Mouse (Mus musculus) CH12.LX (cell line): ENCODE results near the gene Prr19. TPM values are rescaled to one million over a fixed set of nuclear protein-coding genes. Genes with fewer than 3 reads are reported as not detected.

ENCODE experiments used
- DNase-seq: peaks from one replicate; pipeline ENCODE4 v3.0.0-alpha.2; 2013; ENCODE audit errors: extremely low read depth
- H3K27ac ChIP-seq: 2 replicates; pipeline ENCODE4 v1.5.1; 2012; ENCODE audit warnings: low read depth, mild to moderate bottlenecking, control low read depth, moderate library complexity; ENCODE audit not compliant: insufficient read depth
- H3K27me3 ChIP-seq: replicated peaks from 2 replicates; pipeline ENCODE3; 2012; ENCODE audit warnings: inconsistent platforms
- H3K36me3 ChIP-seq, 2 experiments: replicated peaks in 1 of 2; 2 replicates each; pipeline versions ENCODE3 to v1.6.1; 2012; ENCODE audit warnings: inconsistent platforms in 1 of 2, low read length in 1 of 2, mild to moderate bottlenecking in 1 of 2, mixed read lengths in 1 of 2, moderate library complexity in 1 of 2; ENCODE audit not compliant: control insufficient read depth in 1 of 2, insufficient read depth in 1 of 2
- H3K4me1 ChIP-seq, 2 experiments: 2 replicates each; pipeline ENCODE4 v1.6.1; 2012; ENCODE audit warnings: inconsistent platforms in 1 of 2, moderate library complexity in 1 of 2; ENCODE audit not compliant: insufficient read depth in 2 of 2, control insufficient read depth in 1 of 2
- H3K4me2 ChIP-seq: 2 replicates; pipeline ENCODE4 v1.6.1; 2012; ENCODE audit warnings: low read depth, mild to moderate bottlenecking, control low read depth; ENCODE audit not compliant: poor library complexity, insufficient read depth, severe bottlenecking
- H3K4me3 ChIP-seq, 3 experiments: fragments of 150-350 bp in 1 of 3; sonication (generic) in 1 of 3; replicated peaks in 1 of 3; 2 replicates each; pipeline versions ENCODE3 to v1.5.1; 2011 to 2012; ENCODE audit warnings: low read depth in 2 of 3, low read length in 2 of 3, mild to moderate bottlenecking in 2 of 3, moderate library complexity in 2 of 3, control low read depth in 1 of 3, improper control_type of control experiment in 1 of 3, inconsistent platforms in 1 of 3, mixed read lengths in 1 of 3; ENCODE audit not compliant: poor library complexity in 1 of 3
- H3K79me2 ChIP-seq: replicated peaks from 2 replicates; pipeline ENCODE4 v1.6.1; 2012; ENCODE audit warnings: mild to moderate bottlenecking, moderate library complexity; ENCODE audit not compliant: control insufficient read depth, poor library complexity, insufficient read depth, severe bottlenecking; ENCODE audit errors: extremely low read depth
- H3K9ac ChIP-seq: 2 replicates; pipeline ENCODE4 v1.6.1; 2012; ENCODE audit warnings: low read depth, mild to moderate bottlenecking, control low read depth, moderate library complexity; ENCODE audit not compliant: insufficient read depth
- H3K9me3 ChIP-seq: replicated peaks from 2 replicates; pipeline ENCODE3; 2012; ENCODE audit warnings: low read length, inconsistent platforms, mixed read lengths
- BHLHE40 ChIP-seq: IDR thresholded peaks from 2 replicates; pipeline ENCODE4 v1.6.1; 2011; ENCODE audit warnings: mild to moderate bottlenecking, low read depth, low read length, improper control_type of control experiment
- CHD1 ChIP-seq: IDR thresholded peaks from 2 replicates; pipeline ENCODE4 v1.6.1; 2012; ENCODE audit warnings: low read depth, low read length, improper control_type of control experiment, inconsistent platforms
- CTCF ChIP-seq, 2 experiments: IDR thresholded peaks in 1 of 2; conservative IDR thresholded peaks in 1 of 2; 2 replicates each; pipeline ENCODE4 v1.5.1; 2011 to 2012; ENCODE audit warnings: low read depth in 2 of 2, low read length in 2 of 2, improper control_type of control experiment in 1 of 2, inconsistent platforms in 1 of 2, mild to moderate bottlenecking in 1 of 2, moderate library complexity in 1 of 2
- E2F4 ChIP-seq: IDR thresholded peaks from 2 replicates; pipeline ENCODE4 v1.6.1; 2011; ENCODE audit warnings: low read depth, low read length, improper control_type of control experiment; ENCODE audit not compliant: insufficient replicate concordance
- ELF1 ChIP-seq: IDR thresholded peaks from 2 replicates; pipeline ENCODE4 v1.6.1; 2014; ENCODE audit warnings: low read depth, mild to moderate bottlenecking, inconsistent platforms, low read length, improper control_type of control experiment
- IRF4 ChIP-seq: IDR thresholded peaks from 2 replicates; pipeline ENCODE4 v1.6.1; 2014; ENCODE audit warnings: low read depth, mild to moderate bottlenecking, inconsistent platforms, low read length, improper control_type of control experiment
- MAZ ChIP-seq: IDR thresholded peaks from 2 replicates; pipeline ENCODE4 v1.6.1; 2012; ENCODE audit warnings: low read depth, mild to moderate bottlenecking, inconsistent platforms, low read length, improper control_type of control experiment, moderate library complexity
- MEF2A ChIP-seq: IDR thresholded peaks from 2 replicates; pipeline ENCODE4 v1.6.1; 2014; ENCODE audit warnings: low read depth, mild to moderate bottlenecking, inconsistent platforms, low read length, improper control_type of control experiment, borderline replicate concordance
- MXI1 ChIP-seq: IDR thresholded peaks from 2 replicates; pipeline ENCODE4 v1.6.1; 2011; ENCODE audit warnings: mild to moderate bottlenecking, low read depth, low read length, improper control_type of control experiment
- NELFE ChIP-seq: IDR thresholded peaks from 2 replicates; pipeline ENCODE4 v1.6.1; 2011; ENCODE audit warnings: low read depth, low read length, improper control_type of control experiment
- NRF1 ChIP-seq: IDR thresholded peaks from 2 replicates; pipeline ENCODE4 v1.6.1; 2014; ENCODE audit warnings: low read depth, mild to moderate bottlenecking, inconsistent platforms, low read length, improper control_type of control experiment, moderate library complexity
- POLR2A ChIP-seq: IDR thresholded peaks from 2 replicates; pipeline ENCODE4 v1.6.1; 2011; ENCODE audit warnings: low read depth, mild to moderate bottlenecking, improper control_type of control experiment, low read length
- POLR2AphosphoS2 ChIP-seq: IDR thresholded peaks from 2 replicates; pipeline ENCODE4 v1.6.1; 2011; ENCODE audit warnings: low read depth, low read length, improper control_type of control experiment
- RCOR1 ChIP-seq: conservative IDR thresholded peaks from 2 replicates; pipeline ENCODE4 v1.6.1; 2012; ENCODE audit warnings: low read depth, mild to moderate bottlenecking, inconsistent platforms, low read length, improper control_type of control experiment
- SMC3 ChIP-seq: IDR thresholded peaks from 2 replicates; pipeline ENCODE4 v1.6.1; 2011; ENCODE audit warnings: low read depth, low read length, improper control_type of control experiment
- UBTF ChIP-seq: IDR thresholded peaks from 2 replicates; pipeline ENCODE4 v1.6.1; 2012; ENCODE audit warnings: low read depth, mild to moderate bottlenecking, inconsistent platforms, low read length, improper control_type of control experiment, moderate library complexity
- USF2 ChIP-seq: conservative IDR thresholded peaks from 2 replicates; pipeline ENCODE4 v1.6.1; 2011; ENCODE audit warnings: low read depth, low read length, improper control_type of control experiment
- ZC3H11A ChIP-seq: IDR thresholded peaks from 2 replicates; pipeline ENCODE4 v1.6.1; 2012; ENCODE audit warnings: low read depth, mild to moderate bottlenecking, inconsistent platforms, low read length, improper control_type of control experiment
- ZNF384 ChIP-seq: IDR thresholded peaks from 2 replicates; pipeline ENCODE4 v1.6.1; 2012; ENCODE audit warnings: low read depth, low read length, improper control_type of control experiment, inconsistent platforms
- dilution Hi-C: fragments of 300-500 bp; cut with MboI; formaldehyde crosslinking; loops from 2 replicates; pipeline ENCODE4 v1.14.3; 2020; ENCODE audit warnings: low sequenced_read_pairs; ENCODE audit not compliant: extremely low pct_unique_long_range_greater_than_20kb, extremely low pct_ligation_motif_present
- in situ Hi-C: fragments of 300-500 bp; cut with MboI; formaldehyde crosslinking; loops from 3 replicates; pipeline ENCODE4 v1.14.3; 2019; ENCODE audit warnings: low sequenced_read_pairs, low pct_ligation_motif_present, low pct_unique_long_range_greater_than_20kb, mixed read lengths
- polyA plus RNA-seq: library from polyadenylated mRNA; unstranded; fragments of >175 nt; gene quantifications from 2 replicates; pipeline ENCODE4 v1.2.1, GENCODE M21; 2012; ENCODE audit warnings: low read depth; ENCODE audit not compliant: insufficient read length
- total RNA-seq, 2 experiments: library from RNA; depleted of rRNA; stranded (reverse); fragments of 300-350 nt in 1 of 2; fragments of >200 nt in 1 of 2; gene quantifications; 2 replicates each; pipeline ENCODE4 v1.2.3; 2012 to 2014

The Prr19 gene
- total and polyA plus RNA-seq, 3 experiments, result not detected

- H3K27ac ChIP-seq, result no peak overlapping the region
- H3K9ac ChIP-seq, result no peak overlapping the region
- in situ Hi-C loops (no loop called here), dilution Hi-C loops (no loop called here)
- H3K4me2 ChIP-seq, result no peak overlapping the region
- peaks cover 11% of the 10 kb centered on the region for H3K9me3 ChIP-seq
- peaks cover 60 to 65% of the 10 kb centered on the region in 2 experiments for H3K36me3 ChIP-seq
- no peak for DNase-seq
- peaks cover 16 to 34% of the 10 kb centered on the region in 2 experiments for H3K4me1 ChIP-seq
- TF ChIP-seq E2F4 (no peak), RCOR1 (no peak), BHLHE40 (no peak), POLR2A (no peak), ZC3H11A (no peak), ZNF384 (no peak), POLR2AphosphoS2 (no peak), MAZ (no peak), USF2 (no peak), IRF4 (no peak), NRF1 (no peak), MEF2A (no peak)
- peaks cover 9% of the 10 kb centered on the region for H3K79me2 ChIP-seq
- no peak overlapping the region for H3K4me3 ChIP-seq
- no peaks in the 10 kb centered on the region for H3K27me3 ChIP-seq
Measured at GRCm38 (mm10) chr7:25285511-25286238, 15.5 kb upstream of the Prr19 start.

GRCm38 (mm10) chr7:25286989-25287388, 14.2 kb upstream of the Prr19 start:
- in situ Hi-C loops (no loop called here), dilution Hi-C loops (no loop called here)
- Histone ChIP-seq H3K36me3 (peaks cover 72 to 78% of the 10 kb centered on the region in 2 experiments), H3K4me1 (peaks cover 6 to 23% of the 10 kb centered on the region in 2 experiments; a peak in 3 of 4 replicates), H3K27me3 (no peaks in the 10 kb centered on the region), H3K4me2 (no peak overlapping the region), H3K4me3 (no peak overlapping the region), H3K9me3 (peaks cover 11% of the 10 kb centered on the region), H3K79me2 (peaks cover 9% of the 10 kb centered on the region), H3K9ac (no peak overlapping the region), H3K27ac (no peak overlapping the region)
- DNase-seq, result no peak
- TF ChIP-seq SMC3 (peak; percentile 21; the same call in 1 of the 2 replicates), UBTF (no peak), CHD1 (no peak), NELFE (no peak), MXI1 (no peak), CTCF (conservative IDR thresholded peaks at IDR 0.05 in 1 of 2, IDR thresholded peaks at IDR 0.05 in 1 of 2; ENCODE audit: low read depth in 2 of 2, low read length in 2 of 2) (peak in 1 of 2 experiments; percentile 36; a peak in 2 of 4 replicates), BHLHE40 (no peak), ELF1 (no peak)
